Mouse (Mus musculus): ENCODE data around the gene Cdip1.

Cdip1 gene

DNA sequence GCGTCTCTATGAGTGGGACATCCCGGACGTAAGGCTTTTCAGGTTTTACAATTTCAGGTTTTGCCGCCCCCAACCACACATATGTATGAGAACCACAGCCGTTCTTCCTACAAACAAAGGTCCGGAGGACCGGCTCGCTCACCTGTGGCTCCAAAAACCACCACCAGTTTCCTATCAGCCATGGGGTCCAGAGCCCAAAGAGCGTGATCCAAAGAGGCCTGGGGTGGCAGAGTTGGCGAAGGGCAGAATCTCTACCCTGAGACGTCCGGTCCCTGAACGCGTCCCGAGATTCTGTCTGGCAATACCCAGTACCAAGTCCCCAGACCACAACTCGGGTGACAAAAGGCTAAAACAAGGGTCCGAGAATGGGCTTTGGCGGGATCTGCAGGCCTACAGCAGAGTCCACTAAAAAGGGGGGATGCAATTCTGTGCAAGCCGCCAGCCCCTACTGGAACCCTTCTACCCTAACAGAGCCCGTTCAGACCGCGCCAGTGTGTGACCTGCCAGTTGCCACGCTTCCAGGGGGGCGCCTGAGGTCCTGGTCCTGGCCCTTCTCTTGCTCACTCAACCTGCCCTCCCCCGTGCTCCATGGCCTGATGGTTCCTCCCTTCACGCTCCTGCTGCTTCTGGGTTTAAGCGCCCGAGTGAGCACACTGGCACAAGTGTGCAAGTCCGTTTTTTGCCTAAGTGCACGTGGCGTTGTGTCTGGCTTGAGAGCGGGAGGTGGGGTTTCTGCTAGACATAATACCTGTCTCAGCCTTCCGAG lies 71.2 kb downstream of the Cdip1 start, which contains the start of gene Nmral1:
Gene Nmral1, minus strand, starts transcription at position 604 of the 766 bp plus-strand sequence.
- DNase-seq (ENCODE audit: low read depth, low spot score), result peak; percentile 84

DNA sequence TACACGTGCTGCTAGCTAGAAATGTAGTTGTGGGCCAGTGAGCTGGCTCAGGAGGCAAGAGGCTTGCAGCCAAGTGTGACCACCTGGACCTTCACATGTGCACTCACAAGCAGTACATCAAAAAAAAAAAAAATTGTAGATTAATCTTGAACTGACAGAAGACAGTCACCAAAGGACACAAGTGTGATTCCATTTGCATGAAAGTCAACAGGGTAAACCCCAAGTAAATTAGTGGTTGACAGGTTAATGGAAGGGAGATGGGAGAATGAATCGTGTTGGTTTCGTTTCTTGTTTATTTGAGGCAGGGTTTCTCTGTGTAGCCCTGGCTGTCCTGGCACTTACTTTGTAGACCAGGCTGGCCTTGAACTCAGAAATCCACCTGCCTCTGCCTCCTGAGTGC lies 72.2 kb downstream of the Cdip1 start:
- no peak for DNase-seq (ENCODE audit: low read depth, low spot score)

DNA sequence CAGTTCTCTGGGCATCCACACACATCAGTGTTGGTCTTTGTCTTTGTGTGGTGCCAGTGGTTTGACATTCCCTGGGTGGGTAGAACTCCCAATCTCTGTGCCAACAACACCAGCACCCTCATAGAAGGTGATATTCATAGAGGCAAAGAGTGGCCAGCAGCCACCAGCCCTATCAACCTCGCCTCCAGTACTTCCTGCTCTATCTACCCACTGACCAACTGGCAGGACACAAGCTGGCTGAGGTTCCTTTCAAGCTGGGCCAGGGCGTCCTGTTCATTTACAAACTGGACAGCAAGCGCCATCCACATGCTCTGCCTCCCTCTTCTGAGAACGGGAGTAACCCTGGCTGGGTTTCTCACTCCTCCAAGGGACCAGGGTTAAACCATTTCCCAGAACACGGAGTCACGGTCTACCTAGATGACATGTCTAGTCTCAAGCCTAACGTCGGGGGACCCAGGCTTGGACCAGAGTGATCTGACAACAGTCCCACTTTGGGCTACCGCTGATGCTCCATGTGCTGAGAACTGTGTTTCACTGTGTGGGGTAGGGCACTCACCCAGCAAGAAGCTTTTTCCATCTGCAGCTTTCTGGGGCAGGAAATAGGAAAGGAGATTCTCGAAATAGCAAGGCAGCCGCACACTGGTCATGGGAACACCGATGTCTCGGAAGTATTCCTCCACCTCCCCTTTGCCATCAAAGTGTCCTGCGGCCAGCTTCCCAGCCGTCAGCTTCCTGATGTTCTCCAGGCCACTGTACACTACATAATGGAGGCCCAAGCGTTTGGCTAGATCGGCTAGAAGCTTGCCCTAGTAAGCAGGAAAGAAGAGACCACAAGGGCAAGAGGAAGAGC lies 76.0 kb downstream of the Cdip1 start:
- no peak for DNase-seq (ENCODE audit: low read depth, low spot score)

DNA sequence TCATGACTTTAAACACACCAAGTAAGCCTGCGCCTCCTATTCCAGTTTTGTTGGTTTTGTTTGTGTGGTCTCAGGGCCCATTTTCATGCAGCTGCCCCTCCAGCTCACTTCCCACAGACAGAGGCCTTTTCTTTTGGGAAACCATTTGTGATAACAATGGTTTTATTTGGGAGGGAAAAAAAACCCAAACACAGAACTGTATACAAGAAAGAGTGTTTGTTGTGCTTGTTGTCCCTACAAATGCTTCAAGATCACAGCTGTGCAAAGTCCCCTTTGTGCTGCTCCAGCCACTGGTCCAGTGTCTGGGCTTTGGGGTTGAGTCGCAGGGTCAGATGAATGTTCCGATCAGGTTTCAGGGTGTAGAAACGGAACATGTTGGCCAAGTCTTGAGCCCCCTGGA lies 78.9 kb downstream of the Cdip1 start:
- DNase-seq (ENCODE audit: low read depth, low spot score), result no peak

DNA sequence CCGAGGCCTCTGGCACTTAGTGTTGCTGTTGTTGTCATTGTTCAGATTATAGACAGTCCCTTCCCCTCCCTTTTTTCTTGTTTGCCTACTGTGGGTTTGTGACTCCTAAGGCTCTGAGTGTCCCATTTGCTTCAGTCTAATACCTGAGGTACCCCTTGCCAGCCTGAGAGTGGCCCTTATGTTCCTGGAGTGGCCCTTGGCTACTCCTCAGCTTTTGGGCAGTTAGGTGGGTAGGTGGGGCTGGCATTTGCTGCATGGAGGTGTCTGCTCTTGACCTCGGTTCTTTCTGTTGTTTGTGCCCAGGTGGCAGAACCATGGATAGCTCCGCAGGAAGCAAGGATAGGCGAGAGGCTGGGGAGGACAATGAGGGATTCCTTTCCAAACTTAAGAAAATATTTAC lies 84.6 kb downstream of the Cdip1 start:
- DNase-seq (ENCODE audit: low read depth, low spot score), result no peak

DNA sequence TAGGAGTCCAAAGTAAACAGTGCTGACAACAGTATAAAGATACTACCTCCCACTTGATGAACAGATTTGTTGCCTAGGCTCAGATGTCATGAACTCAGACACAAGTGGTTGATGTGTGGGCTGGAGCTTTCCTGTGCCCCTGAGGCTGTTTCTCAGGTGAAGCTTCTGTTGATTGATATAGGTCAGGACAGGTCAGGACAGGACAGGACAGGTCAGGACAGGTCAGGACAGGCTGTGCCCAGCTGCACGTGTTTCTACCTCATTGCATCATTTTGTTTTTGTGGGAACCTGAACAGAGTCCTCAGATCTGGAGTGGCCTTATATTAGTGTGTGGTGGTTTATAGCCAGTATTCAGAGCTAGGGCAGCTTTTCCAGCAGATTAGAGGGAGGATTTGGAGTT lies 87.4 kb downstream of the Cdip1 start:
- no peak for DNase-seq (ENCODE audit: low read depth, low spot score)

DNA sequence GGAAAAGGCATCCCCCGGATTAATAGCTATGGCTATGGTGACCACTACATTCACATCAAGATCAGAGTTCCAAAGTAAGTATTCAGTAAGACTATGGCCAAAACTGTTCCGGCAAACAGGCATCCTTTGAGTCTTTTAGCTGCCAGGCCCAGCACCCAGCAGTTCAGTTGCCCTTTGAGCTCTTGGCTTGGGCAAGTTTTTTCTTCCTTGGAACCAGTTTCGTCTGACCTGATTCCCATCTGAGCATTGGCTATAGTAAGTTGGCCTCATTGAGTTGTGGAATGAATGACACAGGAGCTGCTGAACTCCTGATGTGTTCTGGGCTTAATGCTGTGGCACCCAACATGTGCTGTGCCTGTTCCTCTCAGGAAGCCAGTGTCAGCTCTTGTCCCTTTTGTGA lies 88.9 kb downstream of the Cdip1 start:
- no peak for DNase-seq (ENCODE audit: low read depth, low spot score)

All from 3T3-L1 (cell line).